Mouse (Mus musculus) urinary bladder, adult 18-20 months (tissue): ENCODE data around the gene Cox8c.
A peak's percentile ranks its signal among the peaks of the same experiment; 100 is the strongest.

ENCODE experiments used
- DNase-seq, 2 experiments: peaks; one replicate each; pipeline ENCODE4 v3.0.0; 2022; ENCODE audit warnings: low spot score in 2 of 2, mixed read lengths in 2 of 2

Cox8c gene

GRCm38 (mm10) chr12:102899091-102899490 is at the start of gene Cox8c:
Cox8c (plus strand) TSS chr12:102899316.
- DNase-seq: no peak

- DNase-seq: no peak
Measured at GRCm38 (mm10) chr12:102860806-102861205, 38.3 kb upstream of the Cox8c start.

GRCm38 (mm10) chr12:102869802-102870201 is 29.3 kb upstream of the Cox8c start:
- DNase-seq: no peak

GRCm38 (mm10) chr12:102870527-102870926 is 28.6 kb upstream of the Cox8c start:
- DNase-seq: no peak

- peak; percentile 13 to 50 for DNase-seq
Measured at GRCm38 (mm10) chr12:102877301-102878030, 21.6 kb upstream of the Cox8c start.

GRCm38 (mm10) chr12:102878031-102878823 is 20.9 kb upstream of the Cox8c start, which contains the start of gene Btbd7:
Btbd7 (minus strand) TSS chr12:102878471.
- peak; percentile 94 to 95 for DNase-seq

- no peak for DNase-seq
Measured at GRCm38 (mm10) chr12:102878901-102879300, 20.2 kb upstream of the Cox8c start.

- no peak for DNase-seq
Measured at GRCm38 (mm10) chr12:102885735-102886134, 13.4 kb upstream of the Cox8c start.

GRCm38 (mm10) chr12:102887366-102887765 is 11.8 kb upstream of the Cox8c start:
- no peak for DNase-seq

GRCm38 (mm10) chr12:102888568-102888967 is 10.5 kb upstream of the Cox8c start:
- no peak for DNase-seq

GRCm38 (mm10) chr12:102908191-102908590 is 9.1 kb downstream of the Cox8c start:
- no peak for DNase-seq

- no peak for DNase-seq
Measured at GRCm38 (mm10) chr12:102916073-102916472, 17.0 kb downstream of the Cox8c start.

GRCm38 (mm10) chr12:102929764-102930163 is 30.6 kb downstream of the Cox8c start:
- no peak for DNase-seq

- DNase-seq: no peak
Measured at GRCm38 (mm10) chr12:102930335-102930734, 31.2 kb downstream of the Cox8c start.

GRCm38 (mm10) chr12:102930789-102931188 is 31.7 kb downstream of the Cox8c start:
- DNase-seq: no peak

- DNase-seq: no peak
Measured at GRCm38 (mm10) chr12:102935892-102936291, 36.8 kb downstream of the Cox8c start.

- DNase-seq: no peak
Measured at GRCm38 (mm10) chr12:102945571-102945970, 46.5 kb downstream of the Cox8c start.

GRCm38 (mm10) chr12:102947826-102948225 is 48.7 kb downstream of the Cox8c start:
- no peak for DNase-seq

GRCm38 (mm10) chr12:102948778-102949394 is 49.8 kb downstream of the Cox8c start, which contains the start of gene Unc79:
Unc79 (plus strand) TSS chr12:102948859.
- DNase-seq: peak in 1 of 2 experiments; percentile 4

- peak in 1 of 2 experiments; percentile 3 for DNase-seq
Measured at GRCm38 (mm10) chr12:102949395-102950208, 50.5 kb downstream of the Cox8c start.
